Mouse (Mus musculus) lung, postnatal 0 days (tissue): ENCODE measurements around the gene Gatad2b.

Experiments
- CTCF ChIP-seq: IDR thresholded peaks from 2 replicates; pipeline ENCODE4 v1.5.1; 2016; ENCODE audit warnings: antibody characterized with exemption, mild to moderate bottlenecking
- EP300 ChIP-seq: IDR thresholded peaks from 2 replicates; pipeline ENCODE4 v1.6.1; 2016; ENCODE audit warnings: antibody characterized with exemption, mild to moderate bottlenecking, control low read depth

DNA sequence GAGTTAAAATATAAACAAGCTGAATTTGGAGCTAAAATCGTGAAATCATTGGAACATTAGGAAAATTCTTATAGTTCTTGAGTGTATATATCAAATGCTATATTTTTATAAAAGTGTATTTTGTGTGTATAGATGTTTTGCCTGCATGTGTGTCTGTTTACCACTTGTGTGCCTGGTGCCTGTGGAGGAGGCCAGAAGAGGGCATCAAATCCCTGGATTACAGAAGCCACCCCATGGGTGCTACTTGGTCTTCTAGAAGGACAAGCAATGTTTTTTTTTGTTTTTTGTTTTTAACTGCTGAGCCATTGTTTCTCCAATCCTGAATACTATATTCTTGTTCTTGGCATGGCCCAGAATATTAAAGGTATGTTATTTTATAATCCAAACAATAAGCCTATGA, 2.4 kb upstream of the Gatad2b start:
- TF ChIP-seq CTCF (no peak), EP300 (no peak)
